Mouse (Mus musculus): ENCODE measurements around the gene Vps53. TPM values are rescaled to one million over a fixed set of nuclear protein-coding genes. Genes with fewer than 3 reads are reported as not detected.

The Vps53 gene
- polyA plus RNA-seq, 1 experiment from 2014 or later = 61.4 TPM

Other genes starting within 250 kb of the Vps53 start
- 1.9 and 2.4 TPM in 2 replicates for gene Rph3al, start 241.2 kb downstream of the Vps53 start, polyA plus RNA-seq (2015; fragmentation: Nextera tagmentation; extraction: Ambion mirVana)
- 0.97 and 1.8 TPM in 2 replicates for gene 1700016K19Rik, start 179.7 kb downstream of the Vps53 start, polyA plus RNA-seq (2015; fragmentation: Nextera tagmentation; extraction: Ambion mirVana)
- gene Rflnb, start 151.9 kb downstream of the Vps53 start, polyA plus RNA-seq (2015; fragmentation: Nextera tagmentation; extraction: Ambion mirVana) = 6.2 and 7.2 TPM in 2 replicates
- gene Fam57a, start within 50 bp of the Vps53 start, polyA plus RNA-seq (2015; fragmentation: Nextera tagmentation; extraction: Ambion mirVana) = 22.0 and 22.3 TPM in 2 replicates
- 0.50 and 1.00 TPM in 2 replicates for gene Dbil5, start 38.0 kb upstream of the Vps53 start, polyA plus RNA-seq (2015; fragmentation: Nextera tagmentation; extraction: Ambion mirVana)
- 15.7 and 21.5 TPM in 2 replicates for gene Gemin4, start 38.0 kb upstream of the Vps53 start, polyA plus RNA-seq (2015; fragmentation: Nextera tagmentation; extraction: Ambion mirVana)
- gene Mrm3, start 64.1 kb upstream of the Vps53 start, polyA plus RNA-seq (2015; fragmentation: Nextera tagmentation; extraction: Ambion mirVana) = 18.6 and 19.0 TPM in 2 replicates
- 128 TPM in 2 replicates for gene Glod4, start 64.1 kb upstream of the Vps53 start, polyA plus RNA-seq (2015; fragmentation: Nextera tagmentation; extraction: Ambion mirVana)
- gene Nxn, start 219.5 kb upstream of the Vps53 start, polyA plus RNA-seq (2015; fragmentation: Nextera tagmentation; extraction: Ambion mirVana) = 29.0 and 34.3 TPM in 2 replicates
- 96.3 and 102 TPM in 2 replicates for gene Timm22, start 227.3 kb upstream of the Vps53 start, polyA plus RNA-seq (2015; fragmentation: Nextera tagmentation; extraction: Ambion mirVana)